Mouse (Mus musculus) cerebellum, adult 2 months (tissue): ENCODE measurements at regions not wholly inside any gene's neighbourhood (a gene's known extent, or its start where the extent isn't known, plus 50 kb on each side); places are given as distances from the start of the nearest gene placed in this dataset.

Source experiments
- DNase-seq, 2 experiments: peaks; one replicate each; pipeline ENCODE4 v3.0.0; 2021
- H3K27ac ChIP-seq: fragments of 200-500 bp; 2 replicates; pipeline ENCODE4 v1.5.1; 2012; ENCODE audit warnings: low read length, control low read depth, inconsistent platforms; ENCODE audit not compliant: insufficient read depth
- H3K27me3 ChIP-seq: fragments of 200-500 bp; 2 replicates; pipeline ENCODE4 v1.6.1; 2012; ENCODE audit warnings: inconsistent platforms, mild to moderate bottlenecking, low read length, moderate library complexity; ENCODE audit not compliant: control insufficient read depth, insufficient read depth
- H3K4me1 ChIP-seq: fragments of 200-500 bp; 2 replicates; pipeline ENCODE4 v1.6.1; 2011; ENCODE audit warnings: low read length; ENCODE audit not compliant: control insufficient read depth, insufficient read depth
- H3K4me3 ChIP-seq: fragments of 200-500 bp; replicated peaks from 2 replicates; pipeline ENCODE3; 2011; ENCODE audit warnings: mild to moderate bottlenecking, low read depth, low read length, control low read depth; ENCODE audit not compliant: insufficient read depth
- CTCF ChIP-seq: fragments of 200-500 bp; IDR thresholded peaks from 2 replicates; pipeline ENCODE4 v1.5.1; 2011; ENCODE audit warnings: low read depth, mild to moderate bottlenecking, control low read depth, low read length, moderate library complexity, borderline replicate concordance; ENCODE audit not compliant: insufficient read depth
- POLR2A ChIP-seq: fragments of 200-500 bp; IDR thresholded peaks from 2 replicates; pipeline ENCODE4 v1.6.1; 2011; ENCODE audit warnings: low read length, control low read depth, borderline replicate concordance; ENCODE audit not compliant: insufficient read depth
- WGBS: fragments of 180-500 bp; shearing (Covaris S2); methylation state at CpG from one replicate; pipeline ENCODE4 v1.1.7; 2018; 5-methylcytosine and 5-hydroxymethylcytosine counted together

GRCm38 (mm10) chr1:184530606-184531320 lies 201.7 kb downstream of the Hlx start:
- no peak for DNase-seq
- H3K27me3 ChIP-seq: no peaks in the 10 kb centered on the region
- no peak for TF ChIP-seq POLR2A
- no peak for TF ChIP-seq CTCF
- H3K4me3 ChIP-seq: no peak overlapping the region
- H3K27ac ChIP-seq: no peak overlapping the region
- WGBS: 59% methylated on average over 3 of the region's 3 CpGs
- H3K4me1 ChIP-seq: no peaks in the 10 kb centered on the region

GRCm38 (mm10) chr1:184525740-184526139 lies 206.7 kb downstream of the Hlx start:
- no peaks in the 10 kb centered on the region for H3K27me3 ChIP-seq
- H3K27ac ChIP-seq: no peak overlapping the region
- no peak for TF ChIP-seq POLR2A
- no peak for TF ChIP-seq CTCF
- no peaks in the 10 kb centered on the region for H3K4me1 ChIP-seq
- 60% methylated on average over 4 of the region's 4 CpGs for WGBS
- H3K4me3 ChIP-seq: no peak overlapping the region
- no peak for DNase-seq

- H3K4me3 ChIP-seq: no peak overlapping the region
- 50% methylated on average over 5 of the region's 5 CpGs for WGBS
- DNase-seq: no peak
- H3K27me3 ChIP-seq: no peaks in the 10 kb centered on the region
- TF ChIP-seq CTCF: no peak
- TF ChIP-seq POLR2A: no peak
- no peaks in the 10 kb centered on the region for H3K4me1 ChIP-seq
- no peak overlapping the region for H3K27ac ChIP-seq
Measured at GRCm38 (mm10) chr1:184519551-184519950, 212.9 kb downstream of the Hlx start.

DNA sequence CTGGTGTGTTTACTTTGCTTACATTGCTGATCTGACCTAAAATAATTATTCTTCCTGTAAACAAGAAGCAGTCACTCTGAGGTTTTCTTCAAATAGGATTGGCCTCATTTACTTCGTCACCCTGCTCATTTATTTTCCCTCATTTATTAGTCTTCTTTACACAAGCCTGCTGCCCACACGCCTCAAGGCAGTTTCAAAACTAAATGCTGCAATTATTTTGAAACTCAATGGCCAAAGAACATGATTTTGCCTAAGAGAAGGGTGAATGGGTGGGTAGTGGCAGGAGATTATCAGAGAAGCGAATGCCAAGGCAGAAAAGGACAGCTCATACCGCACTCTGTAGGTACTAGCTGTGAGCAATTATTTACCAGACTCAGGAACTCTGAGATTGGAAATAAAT lies 227.8 kb downstream of the Hlx start:
- no peak overlapping the region for H3K4me3 ChIP-seq
- WGBS: 89% methylated on average over 4 of the region's 4 CpGs
- no peak overlapping the region for H3K27ac ChIP-seq
- H3K4me1 ChIP-seq: no peaks in the 10 kb centered on the region
- no peak for TF ChIP-seq CTCF
- TF ChIP-seq POLR2A: no peak
- no peaks in the 10 kb centered on the region for H3K27me3 ChIP-seq
- DNase-seq: no peak

- no peak overlapping the region for H3K27ac ChIP-seq
- no peak overlapping the region for H3K4me3 ChIP-seq
- WGBS: 90% methylated on average over 4 of the region's 4 CpGs
- no peak for DNase-seq
- TF ChIP-seq CTCF (no peak), POLR2A (no peak)
- no peaks in the 10 kb centered on the region for H3K4me1 ChIP-seq
- H3K27me3 ChIP-seq: no peaks in the 10 kb centered on the region
Measured at GRCm38 (mm10) chr1:184503827-184504355, 228.5 kb downstream of the Hlx start.

DNA sequence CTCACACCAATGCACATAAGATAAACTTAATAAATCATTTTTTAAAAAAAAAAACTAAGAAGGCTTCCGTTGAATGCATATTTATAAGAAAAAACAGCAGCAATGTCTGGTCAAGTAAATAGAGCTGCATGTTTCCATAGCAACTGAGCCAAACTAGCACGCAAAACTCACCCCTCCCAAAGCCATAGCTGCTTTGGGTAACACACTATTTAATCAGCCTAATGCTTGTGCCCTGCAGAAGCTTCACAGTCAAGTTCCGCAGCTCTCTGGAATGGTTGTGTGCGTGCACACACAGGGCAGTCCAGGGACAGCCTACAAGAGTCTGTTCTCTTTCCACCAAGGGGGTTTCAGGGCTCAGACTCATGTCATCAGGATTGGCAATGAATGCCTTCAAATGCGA lies 231.7 kb downstream of the Hlx start:
- WGBS: 75% methylated on average over 5 of the region's 5 CpGs
- H3K4me3 ChIP-seq: no peak overlapping the region
- H3K27ac ChIP-seq: no peak overlapping the region
- H3K27me3 ChIP-seq: no peaks in the 10 kb centered on the region
- no peak for DNase-seq
- TF ChIP-seq POLR2A (no peak), CTCF (no peak)
- H3K4me1 ChIP-seq: no peaks in the 10 kb centered on the region

DNA sequence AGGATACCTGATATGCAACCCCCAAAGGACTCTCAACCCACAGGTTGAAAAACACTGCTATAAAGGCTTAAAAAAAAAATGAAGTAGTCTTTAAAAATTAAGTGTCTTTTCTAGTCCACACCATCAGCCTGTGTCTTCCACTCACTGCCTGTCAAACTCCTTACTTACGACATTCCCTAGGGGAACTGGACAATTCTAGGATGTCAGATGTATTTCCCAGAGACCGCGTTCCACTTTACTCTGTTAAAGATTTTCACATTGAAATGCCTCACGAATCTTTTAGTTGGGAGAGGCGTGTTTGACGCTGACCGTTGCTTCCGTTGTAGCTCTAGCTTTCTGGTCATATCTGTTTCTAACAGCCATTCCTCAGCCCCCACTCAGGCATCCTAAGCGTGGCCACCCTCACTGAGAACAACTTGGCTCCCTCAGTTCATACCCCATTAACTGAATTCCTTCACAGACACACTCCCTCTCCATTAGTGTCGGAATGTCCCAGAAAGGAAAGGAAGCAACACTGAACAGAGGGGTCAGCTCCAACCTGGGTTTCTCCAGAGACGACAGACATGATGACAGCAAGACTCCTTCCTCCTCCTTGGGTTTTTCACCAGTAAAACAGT lies 233.4 kb downstream of the Hlx start:
- H3K27me3 ChIP-seq: no peaks in the 10 kb centered on the region
- H3K4me1 ChIP-seq: no peaks in the 10 kb centered on the region
- H3K27ac ChIP-seq: no peak overlapping the region
- TF ChIP-seq POLR2A: no peak
- no peak for TF ChIP-seq CTCF
- WGBS: 76% methylated on average over 11 of the region's 11 CpGs
- DNase-seq: no peak
- no peak overlapping the region for H3K4me3 ChIP-seq

DNA sequence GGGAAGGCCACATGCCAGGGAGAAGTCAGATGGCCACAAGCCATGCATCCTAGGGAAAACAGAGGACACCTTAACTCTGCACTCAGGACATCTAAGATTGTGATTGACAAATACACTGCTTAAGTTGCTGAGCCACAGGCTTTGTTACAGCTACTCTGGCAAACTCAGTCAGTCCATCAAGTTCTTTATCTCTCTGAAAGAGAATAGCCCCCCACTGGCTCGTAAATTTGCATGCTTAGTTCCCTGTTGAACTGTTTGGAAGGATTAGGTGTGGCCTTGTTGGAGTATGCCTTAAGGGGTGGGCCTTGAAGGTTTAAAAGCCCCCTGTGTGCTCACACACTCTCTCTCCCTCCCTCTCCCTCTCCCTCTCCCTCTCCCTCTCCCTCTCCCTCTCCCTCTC lies 235.4 kb downstream of the Hlx start:
- Histone ChIP-seq H3K27me3 (no peaks in the 10 kb centered on the region), H3K4me1 (no peaks in the 10 kb centered on the region), H3K4me3 (no peak overlapping the region), H3K27ac (no peak overlapping the region)
- 36% methylated on average over 1 of the region's 1 CpGs for WGBS
- TF ChIP-seq POLR2A (no peak), CTCF (no peak)
- DNase-seq: no peak
